Mouse (Mus musculus): ENCODE data around the gene Grap. TPM values are rescaled to one million over a fixed set of nuclear protein-coding genes. Genes with fewer than 3 reads are reported as not detected.

Grap gene
- total and polyA plus RNA-seq, 3 experiments = 5.4 to 10.7 (median 10.4) TPM

- no peak for DNase-seq
Measured at GRCm38 (mm10) chr11:61657432-61657831, 4.4 kb downstream of the Grap start.

GRCm38 (mm10) chr11:61658360-61658922, 5.4 kb downstream of the Grap start:
- DNase-seq = no peak

DNA sequence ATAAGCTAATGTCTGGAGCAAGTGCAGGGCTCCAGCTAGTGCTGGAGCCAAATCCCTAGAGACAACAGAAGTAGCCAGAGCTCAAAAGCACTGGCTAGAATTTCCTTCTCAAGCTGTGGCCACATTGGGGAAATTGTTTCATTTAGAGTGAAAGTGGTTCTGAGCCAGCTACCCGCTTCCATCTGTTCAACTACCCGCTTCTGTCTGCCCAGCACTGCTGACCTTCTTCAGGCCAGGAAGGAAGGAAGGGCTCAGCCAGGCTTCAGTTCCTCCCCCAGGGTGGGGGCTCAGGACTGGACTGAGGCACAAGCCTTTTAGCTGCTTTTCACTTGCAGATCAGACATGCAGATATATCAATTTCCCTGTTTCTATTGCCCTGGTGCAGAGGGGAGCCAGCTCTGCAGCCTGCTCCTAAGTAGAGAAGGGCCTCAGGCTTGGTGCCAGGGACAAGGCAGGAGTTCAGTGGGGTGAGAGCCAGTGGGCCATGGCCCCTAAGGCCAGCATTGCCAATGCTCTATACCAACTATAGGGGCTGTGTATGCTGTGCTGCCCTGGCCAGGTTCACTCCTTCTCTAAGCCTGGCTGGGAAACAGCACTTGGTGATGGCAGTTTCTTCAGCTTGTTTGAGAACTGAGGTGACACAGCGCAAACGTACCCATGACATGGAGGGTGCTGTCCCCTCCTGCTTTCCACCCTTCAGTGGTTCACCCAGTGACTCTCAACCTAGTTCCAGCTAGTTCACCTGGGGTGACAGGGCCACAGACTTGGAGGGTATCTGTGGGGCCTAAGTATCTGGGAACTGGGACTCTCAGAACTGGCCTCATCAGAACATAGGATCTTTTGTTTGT, 6.2 kb downstream of the Grap start:
- peak; percentile 32 for DNase-seq

- no peak for DNase-seq
Measured at GRCm38 (mm10) chr11:61660001-61660400, 6.9 kb downstream of the Grap start.

- no peak for DNase-seq
Measured at GRCm38 (mm10) chr11:61660806-61661392, 7.8 kb downstream of the Grap start.

GRCm38 (mm10) chr11:61662189-61662588, 9.1 kb downstream of the Grap start:
- no peak for DNase-seq

DNA sequence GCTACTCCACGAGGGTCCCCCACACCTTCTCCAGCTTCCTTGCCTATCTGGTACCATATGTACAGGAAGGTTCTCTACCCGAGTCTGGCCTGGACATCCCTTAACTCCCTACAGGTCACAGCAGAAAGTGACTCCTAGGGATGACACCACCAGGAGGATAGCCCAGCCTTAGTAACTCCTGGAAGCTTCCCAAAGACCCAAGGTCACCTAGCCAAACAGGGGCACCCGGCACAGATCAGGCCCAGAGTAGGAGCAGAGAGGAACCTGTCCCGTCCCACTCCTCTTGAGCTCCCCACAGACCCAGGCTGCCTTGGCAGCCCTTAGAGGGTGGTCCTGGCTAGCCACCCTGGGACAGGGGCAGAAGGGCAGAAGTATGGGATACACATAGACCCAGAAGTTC, 12.3 kb downstream of the Grap start:
- peak; percentile 79 for DNase-seq

GRCm38 (mm10) chr11:61665991-61666799, 13.1 kb downstream of the Grap start:
- DNase-seq = peak; percentile 68

GRCm38 (mm10) chr11:61667248-61667647, 14.2 kb downstream of the Grap start:
- no peak for DNase-seq

DNA sequence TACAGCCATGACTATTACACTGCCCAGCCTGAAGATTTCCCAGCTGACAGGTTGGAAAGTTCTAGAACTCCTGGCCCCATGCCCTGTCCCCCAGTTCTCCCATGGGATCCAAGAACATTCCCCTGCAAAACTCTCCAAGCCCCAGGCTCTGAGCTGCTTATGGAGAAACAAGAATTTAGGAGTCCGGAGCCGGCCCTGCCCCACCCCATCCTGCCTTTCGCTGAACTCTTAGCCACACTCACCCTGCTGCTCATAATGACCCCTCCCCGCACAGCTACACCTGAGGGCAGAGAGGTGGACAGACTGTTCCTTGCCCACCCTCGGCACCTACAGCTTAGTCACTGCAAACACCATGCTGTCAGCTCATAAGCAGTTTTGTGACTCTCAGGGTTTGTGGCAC, 14.7 kb downstream of the Grap start:
- DNase-seq = no peak

GRCm38 (mm10) chr11:61669492-61670490, 16.7 kb downstream of the Grap start:
- DNase-seq = no peak

GRCm38 (mm10) chr11:61671781-61672383, 18.8 kb downstream of the Grap start:
- DNase-seq = no peak

GRCm38 (mm10) chr11:61673686-61674085, 20.6 kb downstream of the Grap start:
- peak; percentile 46 for DNase-seq

- peak; percentile 37 for DNase-seq
Measured at GRCm38 (mm10) chr11:61674151-61674838, 21.2 kb downstream of the Grap start.

DNA sequence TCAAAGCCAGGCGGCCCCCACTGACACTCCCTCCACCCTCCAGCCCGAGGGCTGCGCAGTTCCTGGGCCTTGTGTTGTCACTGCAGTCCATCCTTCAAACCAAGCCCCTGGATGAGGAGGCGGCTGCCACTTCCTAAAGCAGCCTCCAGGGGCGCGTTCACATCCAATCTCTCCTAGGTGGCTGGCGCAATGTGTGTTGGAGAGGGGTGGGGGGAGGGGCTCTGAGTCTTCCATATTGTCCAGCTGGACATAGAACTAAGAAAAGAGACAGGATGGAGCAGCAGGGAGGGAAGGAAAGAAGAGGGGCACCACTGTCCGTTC, 21.7 kb downstream of the Grap start:
- DNase-seq = peak; percentile 17

GRCm38 (mm10) chr11:61675332-61675731, 22.3 kb downstream of the Grap start:
- DNase-seq = no peak

- no peak for DNase-seq
Measured at GRCm38 (mm10) chr11:61676216-61676854, 23.3 kb downstream of the Grap start.

DNA sequence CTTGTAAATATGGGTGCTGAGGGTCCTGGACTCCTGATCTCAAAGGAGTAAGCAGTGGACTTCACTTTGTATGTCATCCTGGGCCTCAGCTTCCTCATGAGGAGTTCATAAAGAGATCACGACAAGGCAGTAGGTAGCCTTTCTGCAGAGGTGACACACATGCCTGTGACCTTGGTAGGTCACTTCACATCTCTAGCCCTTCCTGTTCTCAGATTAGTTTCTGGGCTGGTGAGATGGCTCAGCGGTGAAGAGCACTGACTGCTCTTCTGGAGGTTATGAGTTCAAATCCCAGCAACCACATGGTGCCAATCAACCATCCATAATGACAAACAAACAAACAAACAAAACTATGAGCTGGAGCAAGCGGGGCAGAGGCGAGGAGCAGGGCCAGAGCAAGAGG, 24.6 kb downstream of the Grap start:
- no peak for DNase-seq

- no peak for DNase-seq
Measured at GRCm38 (mm10) chr11:61679091-61679866, 26.2 kb downstream of the Grap start.
